Mouse (Mus musculus) embryonic facial prominence, embryonic 13.5 days (tissue): ENCODE measurements around the gene Mdga1. TPM values are rescaled to one million over a fixed set of nuclear protein-coding genes. Genes with fewer than 3 reads are reported as not detected.

Experiments used
- ATAC-seq: fragments of 200-750 bp; cut with Nextera tagmentation; 2 replicates; pipeline ENCODE4 v1.8.0; 2017; ENCODE audit warnings: low read depth; ENCODE audit not compliant: insufficient number of reproducible peaks, insufficient read depth, low FRiP score, low TSS enrichment
- H3K27ac ChIP-seq: fragments of 300-500 bp; sonication (generic); 2 replicates; pipeline ENCODE4 v1.5.1; 2015; ENCODE audit warnings: moderate library complexity, mild to moderate bottlenecking, inconsistent platforms
- H3K27me3 ChIP-seq: fragments of 300-500 bp; sonication (generic); 2 replicates; pipeline ENCODE4 v1.6.1; 2015; ENCODE audit warnings: mild to moderate bottlenecking, inconsistent platforms
- H3K36me3 ChIP-seq: fragments of 300-500 bp; sonication (generic); 2 replicates; pipeline ENCODE4 v1.6.1; 2015; ENCODE audit warnings: mild to moderate bottlenecking, inconsistent platforms
- H3K4me1 ChIP-seq: fragments of 300-500 bp; sonication (generic); 2 replicates; pipeline ENCODE4 v1.6.1; 2015; ENCODE audit warnings: inconsistent platforms
- H3K4me2 ChIP-seq: fragments of 300-500 bp; sonication (generic); 2 replicates; pipeline ENCODE4 v1.6.1; 2015; ENCODE audit warnings: moderate library complexity, mild to moderate bottlenecking, inconsistent platforms
- H3K4me3 ChIP-seq: fragments of 300-500 bp; sonication (generic); 2 replicates; pipeline ENCODE4 v1.5.1; 2015; ENCODE audit warnings: mild to moderate bottlenecking, inconsistent platforms
- H3K9ac ChIP-seq: fragments of 300-500 bp; sonication (generic); 2 replicates; pipeline ENCODE4 v1.6.1; 2015; ENCODE audit warnings: mild to moderate bottlenecking, inconsistent platforms
- H3K9me3 ChIP-seq: fragments of 300-500 bp; sonication (generic); 2 replicates; pipeline ENCODE4 v1.6.1; 2016; ENCODE audit warnings: inconsistent platforms
- WGBS: fragments of 180-500 bp; shearing (Covaris S2); methylation state at CpG from one replicate; pipeline ENCODE4 v1.1.7; 2015; ENCODE audit warnings: mixed read lengths; 5-methylcytosine and 5-hydroxymethylcytosine counted together
- polyA plus RNA-seq: library from polyadenylated mRNA; unstranded; fragments of >200 nt; fragmentation: Nextera tagmentation; extraction: Ambion mirVana; gene quantifications from 2 replicates; pipeline ENCODE4 v1.2.1, GENCODE M21; 2015

The Mdga1 gene
- polyA plus RNA-seq, 1 experiment from 2014 or later: 3.0 TPM

DNA sequence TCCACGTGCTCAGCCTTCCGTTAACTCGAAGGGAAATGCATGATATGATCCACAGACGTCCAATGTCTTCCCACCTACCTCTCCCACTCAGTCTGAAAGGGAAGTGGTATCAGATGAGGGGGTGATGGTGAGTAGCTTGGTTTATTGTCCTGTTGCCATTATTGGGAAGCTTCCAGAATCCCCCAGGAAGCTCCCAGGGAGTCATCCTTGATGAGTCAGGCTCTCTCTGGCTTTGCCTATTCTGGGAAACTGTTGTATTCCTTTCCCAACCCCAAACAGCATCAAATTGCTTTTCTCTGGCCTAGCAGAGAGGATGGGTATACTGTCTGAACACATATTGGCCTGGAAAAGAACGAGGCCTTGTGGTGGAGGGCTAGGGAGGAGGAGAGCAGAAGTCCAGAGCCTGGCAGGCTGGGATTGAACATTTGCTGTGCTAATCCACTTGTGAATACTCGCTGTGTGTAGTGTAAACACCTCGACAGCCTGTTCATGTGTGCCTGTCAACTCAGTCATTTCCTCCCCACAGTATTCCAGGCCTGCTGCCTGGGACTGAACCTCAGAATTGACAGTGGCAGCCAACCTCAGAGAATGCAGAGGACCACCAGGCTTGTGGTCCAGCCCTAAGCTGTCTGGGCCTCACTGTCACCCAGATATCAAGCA lies 79.3 kb downstream of the Mdga1 start:
- H3K9me3 ChIP-seq: peaks cover 3% of the 10 kb centered on the region; the same call in 1 of the 2 replicates
- no peak overlapping the region for H3K27ac ChIP-seq
- H3K27me3 ChIP-seq: peaks cover 57% of the 10 kb centered on the region
- no peak overlapping the region for H3K4me2 ChIP-seq
- 64% methylated on average over 7 of the region's 7 CpGs for WGBS
- ATAC-seq: no peak
- no peaks in the 10 kb centered on the region for H3K36me3 ChIP-seq
- peaks cover 36% of the 10 kb centered on the region for H3K4me1 ChIP-seq
- no peak overlapping the region for H3K9ac ChIP-seq
- no peak overlapping the region for H3K4me3 ChIP-seq

GRCm38 (mm10) chr17:29888981-29889980 lies 80.6 kb downstream of the Mdga1 start:
- Histone ChIP-seq H3K4me2 (peak overlapping the region; percentile 97), H3K9me3 (peaks cover 3% of the 10 kb centered on the region; the same call in 1 of the 2 replicates), H3K9ac (peak overlapping the region; percentile 78), H3K36me3 (no peaks in the 10 kb centered on the region), H3K27ac (no peak overlapping the region), H3K4me1 (peaks cover 35% of the 10 kb centered on the region), H3K27me3 (peaks cover 70% of the 10 kb centered on the region), H3K4me3 (peak overlapping the region; percentile 69)
- ATAC-seq: no peak
- WGBS: under 1% methylated on average over 66 of the region's 67 CpGs

GRCm38 (mm10) chr17:29887881-29888826 lies 81.7 kb downstream of the Mdga1 start:
- peak overlapping the region; percentile 69 for H3K4me3 ChIP-seq
- H3K27ac ChIP-seq: 0 out of 2 replicates have a peak overlapping the region, but pooled peaks have one; percentile 51
- under 1% methylated on average over 84 of the region's 93 CpGs for WGBS
- no peaks in the 10 kb centered on the region for H3K36me3 ChIP-seq
- peak overlapping the region; percentile 97 for H3K4me2 ChIP-seq
- no peak for ATAC-seq
- H3K27me3 ChIP-seq: peaks cover 81% of the 10 kb centered on the region
- H3K9me3 ChIP-seq: no peaks in the 10 kb centered on the region
- H3K9ac ChIP-seq: peak overlapping the region; percentile 78
- H3K4me1 ChIP-seq: peaks cover 35% of the 10 kb centered on the region

DNA sequence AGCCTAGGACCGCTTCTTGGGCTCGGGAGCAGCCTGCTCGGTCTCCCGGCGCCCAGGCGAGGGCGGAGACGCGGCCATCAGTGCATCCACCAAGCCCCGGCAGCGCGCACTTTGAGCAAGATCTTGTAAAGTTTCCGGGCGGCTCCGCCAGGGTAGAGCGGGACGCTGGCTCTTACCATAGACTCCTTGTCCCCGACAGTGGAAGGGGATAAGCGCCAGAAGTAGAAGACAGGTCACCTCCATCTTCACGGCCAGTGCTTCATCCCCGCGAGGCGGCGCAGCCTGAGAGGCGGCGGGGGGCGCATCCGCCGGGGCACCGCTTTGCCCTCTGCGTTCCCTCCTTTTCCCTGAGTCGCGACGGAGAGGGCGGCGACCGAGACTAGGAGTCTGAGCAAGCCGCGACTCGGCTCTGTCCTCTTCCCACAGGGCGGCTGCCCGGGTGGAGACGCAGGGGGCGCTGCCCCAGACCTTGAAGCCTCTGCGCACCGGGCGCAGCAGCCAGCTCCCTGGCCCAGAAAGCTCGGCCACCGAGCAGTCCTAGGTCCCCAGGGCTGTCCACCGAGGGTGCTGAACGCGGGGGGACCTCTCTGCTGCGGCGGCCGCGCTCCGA lies 82.5 kb downstream of the Mdga1 start:
- peak overlapping the region; percentile 78 for H3K9ac ChIP-seq
- no peaks in the 10 kb centered on the region for H3K36me3 ChIP-seq
- peak overlapping the region; percentile 69 for H3K4me3 ChIP-seq
- no peaks in the 10 kb centered on the region for H3K9me3 ChIP-seq
- no peak; the same call in 1 of the 2 replicates for ATAC-seq
- H3K27me3 ChIP-seq: peaks cover 82% of the 10 kb centered on the region
- peaks cover 35% of the 10 kb centered on the region for H3K4me1 ChIP-seq
- H3K27ac ChIP-seq: 0 out of 2 replicates have a peak overlapping the region, but pooled peaks have one; percentile 51
- peak overlapping the region; percentile 97 for H3K4me2 ChIP-seq
- 0% methylated on average over 46 of the region's 57 CpGs for WGBS

DNA sequence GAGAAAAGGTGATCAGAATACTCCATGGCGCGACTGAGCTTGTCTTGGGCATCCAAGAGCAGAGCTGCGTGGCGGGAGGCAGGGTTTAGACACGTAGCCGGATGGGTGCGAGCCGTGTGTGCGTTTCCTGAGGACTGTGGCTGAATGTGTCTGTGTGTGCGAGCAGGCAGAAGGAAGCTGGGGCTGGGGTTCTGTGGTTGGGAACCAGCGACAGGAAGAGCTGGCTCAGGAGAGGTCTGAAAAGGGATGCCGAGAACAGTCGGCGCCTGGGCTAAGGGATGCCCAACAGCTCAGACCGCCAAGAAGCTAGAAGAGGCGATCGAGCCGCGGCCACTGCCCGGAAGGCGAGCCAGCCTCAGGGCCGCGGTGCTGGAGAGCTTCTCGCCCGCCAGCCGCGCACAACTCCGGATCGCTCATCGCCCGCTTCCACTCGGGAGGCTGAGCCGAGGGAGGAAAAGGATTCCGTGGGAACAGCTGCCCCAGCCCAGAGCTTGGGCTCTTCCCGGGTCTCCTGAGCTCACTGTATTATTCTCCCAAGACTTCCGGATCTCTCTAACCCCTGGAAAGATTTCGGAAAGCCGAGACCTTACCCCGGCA lies 83.1 kb downstream of the Mdga1 start:
- Histone ChIP-seq H3K27ac (no peak overlapping the region), H3K9ac (peak overlapping the region; percentile 78), H3K36me3 (no peaks in the 10 kb centered on the region), H3K9me3 (no peaks in the 10 kb centered on the region), H3K27me3 (peaks cover 79% of the 10 kb centered on the region), H3K4me3 (peak overlapping the region; percentile 69), H3K4me1 (peaks cover 35% of the 10 kb centered on the region), H3K4me2 (peak overlapping the region; percentile 97)
- WGBS: under 1% methylated on average over 39 of the region's 39 CpGs
- ATAC-seq: no peak

DNA sequence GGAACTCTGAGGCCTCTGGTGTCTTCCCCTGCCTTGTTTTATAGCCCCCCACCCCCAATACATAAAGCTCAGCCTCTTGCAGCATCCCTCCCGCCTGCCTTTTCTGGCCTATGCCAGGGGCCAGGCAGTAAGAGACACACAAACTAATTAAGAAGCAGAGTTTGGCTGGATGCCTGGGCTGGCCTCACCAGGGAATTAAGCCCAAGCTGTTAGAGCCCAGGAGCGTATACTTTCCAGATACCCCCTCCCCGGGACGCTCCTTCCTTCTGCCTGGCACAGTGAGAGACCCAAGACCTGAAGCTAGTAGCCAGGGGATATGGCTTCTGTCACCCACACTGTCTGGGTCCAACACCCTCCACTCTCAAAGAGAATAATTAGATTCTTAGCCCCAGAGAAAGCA lies 83.8 kb downstream of the Mdga1 start:
- ATAC-seq: no peak
- Histone ChIP-seq H3K4me2 (peak overlapping the region; percentile 97), H3K9me3 (no peaks in the 10 kb centered on the region), H3K36me3 (no peaks in the 10 kb centered on the region), H3K27ac (no peak overlapping the region), H3K9ac (peak overlapping the region; percentile 78), H3K27me3 (peaks cover 72% of the 10 kb centered on the region), H3K4me3 (peak overlapping the region; percentile 69), H3K4me1 (peaks cover 35% of the 10 kb centered on the region)
- under 1% methylated on average over 4 of the region's 4 CpGs for WGBS

- Histone ChIP-seq H3K4me1 (peaks cover 32% of the 10 kb centered on the region), H3K4me3 (no peak overlapping the region), H3K4me2 (no peak overlapping the region), H3K27me3 (peaks cover 57% of the 10 kb centered on the region), H3K36me3 (no peaks in the 10 kb centered on the region), H3K9ac (no peak overlapping the region), H3K9me3 (no peaks in the 10 kb centered on the region), H3K27ac (no peak overlapping the region)
- no peak for ATAC-seq
- WGBS: 46% methylated on average over 6 of the region's 6 CpGs
Observed at GRCm38 (mm10) chr17:29884596-29884995, 85.3 kb downstream of the Mdga1 start.

DNA sequence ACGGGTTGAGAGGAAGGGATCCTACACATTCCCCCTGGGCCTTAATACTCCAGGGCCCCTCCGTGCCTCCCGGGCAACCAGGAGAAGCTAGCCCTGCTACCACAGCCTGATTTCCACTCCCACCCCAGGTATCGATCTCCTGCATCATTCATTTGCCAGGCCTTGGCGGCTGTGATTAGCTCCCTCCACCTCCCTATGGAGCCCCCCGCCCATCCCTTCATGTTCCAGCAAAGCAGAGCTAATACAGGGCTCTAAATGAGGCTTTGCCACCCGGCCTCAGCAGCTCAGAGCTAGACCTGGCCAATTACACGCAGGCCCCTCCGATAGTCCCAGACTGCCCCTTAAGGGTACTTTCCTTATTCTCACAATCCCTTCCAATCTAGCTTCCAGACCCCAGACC lies 86.5 kb downstream of the Mdga1 start:
- WGBS: 47% methylated on average over 9 of the region's 9 CpGs
- Histone ChIP-seq H3K9ac (no peak overlapping the region), H3K27me3 (peaks cover 50% of the 10 kb centered on the region), H3K36me3 (no peaks in the 10 kb centered on the region), H3K27ac (no peak overlapping the region), H3K4me3 (no peak overlapping the region), H3K4me2 (no peak overlapping the region), H3K9me3 (no peaks in the 10 kb centered on the region), H3K4me1 (peaks cover 25% of the 10 kb centered on the region)
- ATAC-seq: no peak

DNA sequence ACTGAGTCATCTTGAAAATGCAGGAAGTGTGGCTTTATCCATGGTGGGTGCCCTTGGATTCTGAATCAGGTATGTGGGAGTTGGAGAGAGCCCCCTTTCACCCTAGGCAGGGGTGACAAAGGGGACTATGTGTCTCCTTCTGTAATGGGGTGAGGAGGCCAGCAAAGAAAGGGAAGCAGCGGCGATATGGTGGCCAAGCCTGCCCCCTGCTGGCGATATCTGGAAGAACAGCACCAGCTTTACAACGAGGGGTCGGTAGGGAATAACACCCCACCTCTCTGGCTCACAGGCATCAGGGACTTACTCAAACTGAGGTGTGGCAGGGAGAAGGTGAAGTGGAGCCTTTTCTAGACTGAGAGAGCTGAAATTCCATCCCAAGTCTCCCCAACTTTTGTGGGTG lies 87.0 kb downstream of the Mdga1 start:
- Histone ChIP-seq H3K9me3 (no peaks in the 10 kb centered on the region), H3K27ac (no peak overlapping the region), H3K4me2 (no peak overlapping the region), H3K9ac (no peak overlapping the region), H3K36me3 (no peaks in the 10 kb centered on the region), H3K4me3 (no peak overlapping the region), H3K4me1 (peaks cover 25% of the 10 kb centered on the region), H3K27me3 (peaks cover 48% of the 10 kb centered on the region)
- ATAC-seq: no peak
- under 1% methylated on average over 5 of the region's 5 CpGs for WGBS

GRCm38 (mm10) chr17:29880251-29880650 lies 89.6 kb downstream of the Mdga1 start:
- Histone ChIP-seq H3K9ac (no peak overlapping the region), H3K4me2 (no peak overlapping the region), H3K9me3 (no peaks in the 10 kb centered on the region), H3K36me3 (no peaks in the 10 kb centered on the region), H3K4me1 (no peaks in the 10 kb centered on the region), H3K4me3 (no peak overlapping the region), H3K27me3 (peaks cover 22% of the 10 kb centered on the region), H3K27ac (no peak overlapping the region)
- WGBS: 61% methylated on average over 10 of the region's 10 CpGs
- ATAC-seq: no peak
